Mouse (Mus musculus): ENCODE data around the gene Abhd12.

Gene Abhd12

DNA sequence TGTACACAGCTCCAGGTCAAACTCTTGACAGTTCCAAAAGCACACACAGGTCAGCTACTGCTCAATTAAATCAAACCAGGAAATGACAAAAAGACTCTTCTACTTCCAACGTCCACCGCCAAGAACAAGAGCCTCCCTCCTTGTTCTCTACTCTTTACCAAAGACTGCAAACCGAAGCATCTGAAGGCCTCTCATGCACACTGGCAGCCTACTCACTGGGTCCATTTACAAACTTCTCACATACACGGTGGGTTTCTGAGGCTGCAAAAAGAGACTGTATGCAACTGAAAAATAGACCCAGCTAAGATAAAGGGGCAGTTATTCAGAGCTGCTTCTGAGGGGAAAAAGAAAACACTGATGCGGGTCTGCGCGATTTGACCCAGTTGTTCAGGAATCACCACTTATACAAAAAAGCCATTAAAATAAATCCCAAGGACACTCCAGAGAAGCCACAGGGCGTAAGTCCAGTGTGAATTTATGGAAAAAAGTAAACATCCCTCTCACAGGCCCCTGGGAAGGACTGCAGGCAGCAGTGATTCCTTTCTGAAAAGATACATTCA lies 57.0 kb downstream of the Abhd12 start:
- no peak for DNase-seq

DNA sequence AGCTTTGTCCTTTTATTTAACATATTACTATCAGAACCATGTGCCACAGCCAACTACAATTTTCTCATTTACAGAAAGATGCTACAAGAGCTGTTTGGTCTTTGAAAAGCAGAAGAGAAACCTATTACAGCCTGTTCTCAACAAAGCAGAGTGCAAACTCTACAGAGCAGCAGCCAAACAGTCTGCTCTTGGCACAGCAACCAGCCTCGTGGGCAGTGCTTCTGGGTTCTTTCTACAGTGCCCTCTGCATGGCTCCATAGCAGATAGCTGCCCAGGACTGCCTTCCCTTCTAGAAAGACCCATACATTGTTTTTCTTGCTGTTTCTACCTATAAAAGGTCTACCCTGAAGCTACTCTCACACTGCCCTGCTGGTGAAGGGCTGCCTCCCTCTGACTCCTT lies 59.7 kb downstream of the Abhd12 start:
- peak; percentile 91 for DNase-seq

DNA sequence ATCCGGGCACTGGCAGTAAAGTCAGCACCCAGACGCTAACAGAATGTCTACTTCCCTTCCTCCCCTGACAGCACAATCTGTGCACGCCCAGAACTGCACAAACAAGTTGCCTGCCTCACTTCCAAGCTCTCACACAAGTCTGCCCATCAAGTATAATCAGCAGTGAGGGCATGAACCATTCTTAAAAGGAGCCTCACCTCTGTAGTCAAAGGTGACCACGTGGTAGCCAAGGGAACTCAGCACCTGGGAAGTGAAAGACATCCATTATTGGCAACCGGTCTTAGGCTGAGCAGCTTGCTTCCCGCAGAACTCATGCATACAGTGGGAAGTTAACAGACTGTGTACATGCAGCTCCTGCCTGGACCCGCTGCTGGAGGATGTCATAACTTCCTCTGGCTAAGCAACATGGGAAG lies 62.5 kb downstream of the Abhd12 start:
- DNase-seq = peak; percentile 83

DNA sequence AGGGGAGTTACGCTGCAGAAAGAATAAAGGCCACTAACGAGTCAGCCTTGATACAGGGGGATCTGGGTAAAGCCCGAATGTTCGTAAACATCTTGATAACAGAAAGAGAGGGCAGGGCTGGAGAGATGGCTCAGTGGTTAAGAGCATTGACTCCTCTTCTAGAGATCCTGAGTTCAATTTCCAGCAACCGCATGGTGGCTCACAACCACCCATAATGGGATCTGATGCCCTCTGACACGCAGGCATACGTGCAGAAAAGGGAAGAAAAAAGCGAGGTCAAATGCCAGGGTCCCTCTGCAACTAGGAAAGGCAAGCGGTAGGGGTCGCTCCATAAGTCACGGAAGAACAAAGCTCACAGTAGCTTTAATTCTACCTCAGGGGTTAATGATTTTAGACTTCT lies 63.4 kb downstream of the Abhd12 start:
- no peak for DNase-seq

DNA sequence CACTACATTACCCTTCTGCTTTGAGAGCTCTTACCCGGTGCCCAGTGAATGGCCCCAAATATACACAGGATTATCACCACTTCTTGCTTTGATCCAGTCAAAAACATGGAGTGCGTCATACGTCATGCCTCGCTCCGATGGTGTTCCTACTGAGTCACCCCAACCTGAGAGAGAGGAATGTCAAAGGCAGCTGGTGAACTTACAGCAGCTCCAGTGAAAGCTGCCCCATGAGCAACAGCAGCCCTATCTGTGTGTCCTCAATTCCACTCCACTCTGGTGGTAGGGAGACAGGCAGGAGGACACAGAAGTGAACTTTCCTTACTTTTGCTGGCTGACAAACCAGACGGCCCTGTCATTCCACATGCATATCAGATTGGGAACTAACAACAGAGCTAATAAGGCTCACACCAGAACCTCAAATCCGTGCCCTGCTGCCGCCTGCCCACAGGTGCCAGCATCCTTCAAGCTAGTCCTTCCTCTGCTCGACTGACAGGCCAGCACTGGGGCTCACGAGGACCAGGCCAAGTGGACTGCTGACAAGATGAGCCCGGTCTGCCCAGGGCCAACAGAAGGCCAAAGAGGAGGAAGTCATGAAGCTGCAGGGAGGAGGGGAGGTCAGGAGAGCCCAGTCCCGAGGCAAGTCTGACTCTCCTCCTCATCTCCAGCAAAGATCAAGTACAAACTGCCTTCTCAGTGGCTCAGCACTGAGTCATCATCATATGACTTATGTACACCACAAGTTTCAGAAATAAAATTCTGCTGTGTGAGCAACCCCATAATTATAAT lies 64.7 kb downstream of the Abhd12 start:
- peak; percentile 76 for DNase-seq

DNA sequence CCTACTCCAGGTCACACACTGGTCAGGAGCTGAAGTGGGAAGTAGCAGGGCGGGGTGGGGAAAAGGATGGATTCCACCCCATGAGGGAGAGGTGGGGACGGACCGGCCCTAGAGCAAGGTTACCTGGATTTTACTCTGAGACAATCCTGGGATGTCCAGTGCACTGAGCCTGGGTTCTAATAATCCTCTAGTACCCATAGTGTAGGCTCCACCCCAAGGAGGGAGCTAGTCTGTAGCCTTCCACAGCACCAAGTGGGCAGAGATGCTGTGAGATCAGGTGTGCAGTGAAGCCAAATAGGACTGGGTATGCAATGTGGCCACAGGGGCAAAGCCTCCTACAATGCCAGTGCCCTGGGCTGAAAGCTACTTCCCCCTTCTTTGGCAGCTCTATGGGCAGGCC lies 66.8 kb downstream of the Abhd12 start:
- no peak for DNase-seq

DNA sequence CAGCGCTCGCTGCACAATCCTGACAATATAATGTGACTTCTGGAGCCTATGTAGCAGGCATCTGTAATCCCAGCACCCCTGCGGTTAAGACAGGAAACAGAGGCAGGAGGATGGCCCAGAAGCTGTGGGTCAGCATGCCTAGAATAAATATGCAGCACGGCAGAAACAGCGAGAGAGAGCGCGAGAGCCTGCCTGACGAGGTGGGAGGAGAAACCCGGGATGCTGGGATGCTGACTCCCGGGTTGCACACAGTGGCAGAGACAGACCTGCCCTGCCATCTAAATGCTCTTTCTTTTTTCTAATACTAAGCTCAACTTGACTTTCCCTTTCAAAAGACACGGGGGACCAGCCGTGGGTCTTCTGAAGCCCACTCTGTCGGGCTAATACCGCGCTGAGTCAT lies 67.6 kb downstream of the Abhd12 start:
- DNase-seq = peak; percentile 72

DNA sequence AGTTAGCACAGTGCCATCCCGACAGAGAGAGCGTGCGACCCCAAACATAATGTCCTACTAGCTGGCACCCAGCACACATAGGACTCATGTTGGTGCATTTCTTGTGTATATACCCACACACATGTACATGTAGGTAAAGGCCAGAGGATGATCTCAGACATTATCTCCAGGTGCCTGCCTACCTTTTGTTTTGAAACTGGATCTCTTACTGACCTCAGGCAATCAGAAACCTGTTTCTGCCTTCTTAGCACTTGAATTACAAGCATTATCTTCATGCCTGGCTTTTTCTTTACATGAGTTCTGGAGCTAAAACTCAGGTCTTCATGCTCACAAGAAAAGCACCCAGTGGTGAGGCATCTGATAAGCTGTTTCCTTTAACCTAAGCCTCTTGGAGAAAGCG lies 68.6 kb downstream of the Abhd12 start:
- no peak for DNase-seq

DNA sequence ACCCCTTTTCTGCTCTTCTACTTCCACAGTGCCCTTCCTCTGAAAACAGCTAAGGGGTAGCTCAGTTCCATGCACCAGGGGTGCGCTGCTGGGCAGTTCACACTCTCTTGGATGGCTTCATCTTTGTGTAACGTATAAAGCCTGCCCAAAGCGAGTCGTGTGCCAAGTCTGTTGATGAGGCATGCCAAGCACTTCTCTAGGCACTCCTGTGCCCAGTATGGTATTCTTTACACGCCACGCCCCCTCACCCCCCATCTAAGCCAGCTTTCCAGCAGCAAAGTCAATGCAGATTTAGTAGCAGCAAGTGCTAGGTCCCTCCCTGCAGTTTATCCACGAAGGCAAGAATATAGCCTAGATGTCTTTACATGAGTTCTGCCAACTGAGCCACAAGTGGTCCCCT lies 69.9 kb downstream of the Abhd12 start:
- no peak for DNase-seq

DNA sequence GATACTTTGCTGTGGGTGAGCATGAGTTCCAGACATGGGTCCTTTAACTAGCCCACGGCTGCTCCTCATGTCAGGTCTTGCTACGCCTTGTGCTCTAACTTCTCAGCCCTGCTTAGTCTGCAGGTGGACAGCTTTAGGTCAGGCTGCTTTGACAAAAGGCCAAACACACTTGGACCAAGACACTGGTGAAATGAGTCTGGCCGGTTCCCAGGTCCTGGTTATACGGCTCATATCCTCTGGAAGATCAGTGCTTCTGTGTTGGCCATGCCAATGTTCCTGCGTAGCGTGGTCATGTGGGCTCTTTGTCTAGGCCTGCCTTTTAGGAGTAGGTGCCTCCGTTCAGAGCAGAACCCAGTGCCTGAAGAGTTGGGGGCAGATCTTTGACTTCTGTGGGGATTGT lies 72.5 kb downstream of the Abhd12 start:
- no peak for DNase-seq

DNA sequence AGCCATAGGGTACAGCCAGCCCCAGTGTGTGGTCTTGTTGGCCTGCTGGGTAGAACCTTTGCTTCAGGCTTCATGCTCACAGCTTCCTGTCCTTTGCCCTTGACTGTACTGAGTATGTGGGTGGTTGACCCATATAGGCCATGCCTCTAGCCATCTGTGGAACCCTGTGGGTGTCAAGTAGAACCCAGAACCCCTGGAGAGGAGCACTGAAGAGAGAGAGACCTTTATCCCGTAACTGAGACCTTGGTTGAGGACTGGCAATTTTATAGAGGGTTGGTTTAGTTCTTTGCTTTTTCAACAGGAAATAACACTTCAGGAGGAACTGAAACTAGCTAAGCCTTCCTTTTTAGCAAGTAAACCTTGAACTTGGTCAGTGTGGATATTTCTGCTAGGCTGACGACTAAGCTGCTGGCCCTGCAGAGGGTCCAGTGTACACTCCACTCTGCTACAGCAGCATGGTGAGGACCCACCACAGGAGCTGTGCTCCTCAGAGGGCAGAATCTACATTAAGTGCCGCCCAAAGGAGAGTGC lies 73.6 kb downstream of the Abhd12 start:
- DNase-seq = no peak

DNA sequence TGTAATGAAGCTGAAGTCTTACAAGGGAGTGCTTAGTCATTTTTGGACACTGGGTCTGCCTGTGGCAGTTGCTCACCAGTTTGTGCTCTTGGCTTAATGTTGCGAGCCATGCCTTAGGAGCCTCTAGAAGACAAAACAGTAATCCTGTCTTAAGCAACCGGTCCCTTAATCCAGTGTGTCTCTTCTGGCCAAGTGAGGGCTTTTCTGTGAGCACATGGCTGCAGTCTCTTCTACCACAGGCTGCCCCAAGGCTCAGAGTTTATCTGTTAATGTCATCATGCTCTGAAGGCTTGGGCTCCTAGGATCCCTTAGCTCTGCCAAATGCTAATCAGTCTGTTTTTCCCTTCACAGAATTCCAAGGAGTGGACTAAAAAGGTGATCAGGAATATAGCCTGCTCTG lies 74.5 kb downstream of the Abhd12 start:
- DNase-seq = no peak

DNA sequence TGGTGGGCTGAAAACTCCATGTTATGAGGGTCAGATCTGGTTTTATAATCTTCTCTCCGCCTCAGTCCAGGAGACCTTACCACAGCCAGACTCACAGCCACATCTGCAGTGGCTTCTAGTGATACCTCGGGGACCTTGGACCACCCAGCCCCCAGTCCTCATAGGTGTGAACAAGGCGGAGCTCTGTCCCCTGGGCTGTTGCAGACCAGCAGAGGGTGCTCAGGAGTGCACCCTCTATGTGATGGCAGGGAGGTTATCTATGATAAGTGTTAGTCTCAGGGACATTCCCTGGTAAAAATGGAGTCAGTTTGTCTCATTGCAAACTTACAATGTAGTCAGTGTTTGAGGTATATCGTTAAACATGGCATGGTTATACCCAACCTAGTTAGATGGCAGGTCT lies 75.9 kb downstream of the Abhd12 start:
- DNase-seq = no peak

DNA sequence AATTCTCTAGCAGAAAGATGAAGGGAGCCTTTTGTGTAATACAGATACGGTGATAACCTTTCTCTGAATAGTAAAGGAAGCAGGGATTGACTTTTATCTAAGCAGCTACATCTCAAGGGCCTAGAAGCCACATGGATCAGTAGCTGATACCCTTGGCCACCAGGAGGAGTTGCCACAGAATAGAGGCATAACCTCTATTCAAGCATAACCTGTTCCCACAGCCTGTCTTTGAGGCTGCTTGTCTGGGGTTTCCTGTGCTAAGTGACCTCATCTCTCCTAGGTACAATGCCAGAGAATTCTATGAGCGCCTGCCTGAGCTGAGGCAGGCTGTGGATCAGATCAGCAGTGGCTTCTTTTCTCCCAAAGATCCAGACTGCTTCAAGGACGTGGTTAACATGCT lies 76.4 kb downstream of the Abhd12 start:
- DNase-seq = no peak

DNA sequence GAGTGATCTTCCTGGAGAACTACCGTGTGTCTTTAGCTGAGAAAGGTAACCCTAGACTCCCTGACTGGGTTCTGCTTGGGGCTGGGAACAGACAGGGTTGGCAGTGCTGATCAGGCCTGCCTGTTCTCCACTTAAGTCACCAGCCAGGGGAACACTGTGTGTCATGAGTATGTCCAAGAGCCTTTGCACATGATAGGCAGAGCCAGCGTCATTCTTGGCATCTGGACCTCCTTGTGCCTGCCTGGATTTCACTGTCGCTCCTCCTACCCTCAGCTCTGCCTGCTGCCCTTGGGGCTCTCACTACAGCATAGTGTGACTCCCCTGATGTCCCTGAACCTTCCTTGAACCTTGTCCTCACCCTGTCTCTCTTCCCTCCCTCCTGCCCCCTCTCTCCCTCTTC lies 78.1 kb downstream of the Abhd12 start:
- DNase-seq = no peak

DNA sequence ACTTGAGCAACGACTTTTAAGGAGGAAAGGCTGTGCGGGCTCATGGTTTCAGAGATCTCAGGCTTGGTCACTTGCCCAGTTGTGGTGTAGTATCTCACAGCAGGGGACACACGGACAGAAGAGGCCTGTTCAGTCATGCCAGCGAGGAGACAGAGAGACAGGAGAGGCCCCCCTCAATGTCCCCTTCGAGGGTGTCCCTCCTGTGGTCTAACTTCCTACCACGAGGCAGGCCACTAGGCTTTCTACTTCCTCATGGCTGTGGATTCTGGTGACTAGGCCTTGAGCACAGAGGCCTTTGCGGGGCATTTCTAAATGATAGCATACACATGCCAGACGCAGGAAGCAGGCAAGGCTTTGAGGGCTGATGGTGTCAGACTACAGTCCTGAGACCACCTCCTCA lies 81.6 kb downstream of the Abhd12 start:
- no peak for DNase-seq

DNA sequence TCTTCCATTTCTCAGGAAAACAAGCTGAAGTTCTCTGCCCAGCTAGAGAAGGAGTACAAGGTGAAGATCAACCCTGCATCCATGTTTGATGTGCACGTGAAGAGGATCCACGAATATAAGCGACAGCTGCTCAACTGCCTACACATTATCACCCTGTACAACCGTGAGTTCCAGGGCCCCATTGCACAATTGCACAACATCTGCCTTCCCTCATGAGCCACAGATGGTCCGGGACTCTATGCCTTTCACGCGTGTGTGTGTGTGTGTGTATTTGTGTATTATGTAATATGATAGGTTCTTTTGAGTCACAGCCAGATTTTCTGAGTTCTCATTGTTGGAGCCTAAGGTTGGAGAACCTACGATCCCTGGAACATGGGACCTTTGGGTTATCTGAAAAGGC lies 83.8 kb downstream of the Abhd12 start:
- DNase-seq = peak; percentile 73

DNA sequence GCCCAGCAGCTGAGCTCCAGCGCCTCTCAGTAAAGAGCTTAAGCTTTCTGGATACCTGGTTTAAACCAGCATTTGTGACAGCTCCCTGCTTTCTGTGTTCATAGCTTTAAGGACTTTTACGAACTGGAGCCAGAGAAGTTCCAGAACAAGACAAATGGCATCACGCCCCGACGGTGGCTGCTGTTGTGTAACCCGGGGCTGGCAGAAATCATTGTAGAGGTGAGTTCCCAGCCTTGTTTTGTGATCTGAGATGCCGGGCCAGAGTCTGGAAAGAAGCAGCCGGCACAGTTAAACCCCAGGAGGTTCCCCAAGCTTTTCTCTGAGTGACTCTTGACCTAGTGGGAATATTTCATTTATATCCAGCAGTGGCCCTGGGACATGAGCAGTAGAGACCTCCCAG lies 85.8 kb downstream of the Abhd12 start:
- no peak for DNase-seq

DNA sequence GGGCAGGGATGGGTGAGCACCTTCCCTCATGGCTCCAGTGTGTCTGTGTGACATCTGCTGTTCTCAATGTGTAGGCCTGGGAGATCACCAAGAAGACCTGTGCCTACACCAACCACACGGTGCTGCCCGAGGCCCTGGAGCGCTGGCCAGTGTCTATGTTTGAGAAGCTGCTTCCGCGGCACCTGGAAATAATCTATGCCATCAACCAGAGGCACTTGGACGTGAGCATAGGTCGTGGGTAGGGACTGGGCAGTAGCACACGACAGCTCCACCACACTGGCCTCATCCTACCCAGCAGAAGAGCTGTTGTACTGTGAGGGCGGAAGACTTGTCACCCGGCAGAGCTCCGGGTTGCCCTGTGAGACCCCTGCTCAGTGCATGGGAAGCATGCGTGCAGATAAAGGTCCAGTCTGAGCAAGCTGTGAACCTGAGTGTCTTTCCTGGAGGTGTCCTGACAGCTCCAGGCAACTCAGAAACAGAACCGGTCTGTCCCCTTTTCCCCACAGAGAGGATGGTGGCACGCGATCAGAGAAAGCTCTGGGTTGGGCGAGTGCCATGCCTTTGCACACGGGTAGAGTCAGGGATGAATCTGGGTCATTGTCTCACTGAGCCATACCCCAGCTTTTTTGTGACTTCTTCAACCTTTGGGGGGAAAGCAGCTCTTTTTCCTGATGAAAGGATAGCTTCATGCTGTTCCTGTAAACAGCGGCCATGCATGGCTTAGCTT lies 87.7 kb downstream of the Abhd12 start:
- no peak for DNase-seq

DNA sequence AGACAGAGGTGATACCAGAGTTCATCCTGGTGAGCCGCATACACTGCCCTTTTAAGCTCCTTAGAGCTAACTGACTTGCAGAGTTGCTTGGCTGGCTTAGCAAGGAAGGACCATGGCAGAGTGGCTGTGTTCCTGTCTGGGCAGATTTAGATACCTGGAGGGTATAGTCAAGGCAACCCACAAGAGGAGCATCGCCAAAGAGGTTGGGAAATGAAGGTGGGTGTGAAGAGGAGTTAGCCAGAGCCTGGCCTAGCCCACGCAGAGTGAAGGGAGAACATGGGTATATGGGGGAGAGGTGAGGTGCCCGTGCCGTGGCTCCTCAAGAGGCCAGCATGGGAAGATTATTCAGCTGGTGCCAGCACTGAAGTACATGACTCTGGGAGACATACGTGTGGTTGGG lies 91.7 kb downstream of the Abhd12 start:
- no peak for DNase-seq

DNA sequence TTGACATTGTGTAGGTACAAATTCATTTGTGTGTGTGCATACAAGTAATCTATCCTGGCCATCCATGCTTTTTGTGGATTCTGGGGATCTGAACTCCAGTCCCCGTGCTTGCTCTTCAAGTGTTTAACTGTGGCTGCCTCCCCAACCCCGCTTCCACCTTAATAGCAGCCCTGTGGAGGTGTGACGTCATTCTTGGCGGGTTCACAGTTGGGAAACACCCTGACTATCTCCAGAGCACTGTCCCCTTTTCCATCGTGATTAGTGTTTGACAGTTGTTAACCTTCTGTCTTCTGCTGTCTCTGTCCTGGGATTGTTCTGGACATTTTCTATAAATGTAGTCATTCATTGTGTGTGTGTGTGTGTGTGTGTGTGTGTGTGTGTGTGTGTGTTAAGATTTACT lies 93.9 kb downstream of the Abhd12 start:
- DNase-seq = no peak

DNA sequence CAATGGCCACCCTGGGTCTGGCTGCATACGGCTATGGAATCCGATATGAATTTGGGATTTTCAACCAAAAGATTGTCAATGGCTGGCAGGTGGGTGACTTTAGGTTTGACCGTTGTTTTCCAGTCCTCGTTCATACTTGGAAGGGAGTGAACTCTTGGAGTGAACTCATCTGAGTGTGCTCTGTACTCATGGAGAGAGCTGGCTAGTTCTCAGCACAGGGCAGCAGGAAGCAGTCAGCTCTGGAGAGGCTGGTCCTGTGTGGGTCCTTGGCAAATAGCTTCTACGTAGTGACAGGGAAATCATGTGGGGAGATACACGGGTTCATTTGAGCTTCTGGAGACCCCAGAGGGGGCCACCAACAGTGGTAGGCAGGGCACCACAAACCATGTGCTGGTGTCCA lies 95.7 kb downstream of the Abhd12 start:
- DNase-seq = no peak

DNA sequence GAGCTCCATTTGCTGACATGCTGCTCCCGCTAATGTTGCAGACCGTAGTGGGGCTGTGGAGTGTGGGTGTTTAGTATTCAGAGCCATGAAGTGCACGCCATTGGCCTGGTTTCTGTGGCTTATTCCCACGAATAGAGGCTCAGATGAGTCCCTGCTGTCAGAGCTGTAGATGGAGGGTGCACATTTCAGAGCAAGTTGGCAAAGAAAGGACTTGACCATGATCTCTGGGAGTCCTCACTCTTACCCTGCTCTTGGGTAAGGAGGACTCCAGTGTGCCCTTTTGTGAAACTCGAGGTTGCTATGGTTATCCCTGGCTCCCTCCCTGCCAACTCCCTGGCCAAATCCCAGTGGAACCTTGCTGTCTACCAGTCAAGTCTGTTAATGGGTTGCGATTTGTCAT lies 96.2 kb downstream of the Abhd12 start:
- no peak for DNase-seq

DNA sequence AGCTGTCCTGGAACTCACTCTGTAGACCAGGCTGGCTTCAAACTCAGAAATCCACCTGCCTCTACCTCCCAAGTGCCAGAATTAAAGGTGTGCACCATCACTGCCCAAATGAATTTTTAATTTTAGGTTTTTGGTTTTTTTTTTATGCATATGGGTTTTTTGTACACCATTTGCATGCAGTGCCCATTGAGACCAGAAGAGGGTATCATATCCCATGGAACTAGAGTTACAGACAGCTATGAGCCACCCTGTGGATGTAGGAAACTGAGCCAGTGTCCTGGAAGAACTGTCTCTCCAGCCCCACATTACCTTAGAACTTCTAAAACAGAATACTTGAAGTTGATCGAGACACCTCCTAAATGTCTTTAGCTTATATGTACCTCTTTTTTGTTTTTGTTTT lies 101.5 kb downstream of the Abhd12 start:
- no peak for DNase-seq
